Mouse (Mus musculus): ENCODE measurements around the gene 4933402N22Rik. TPM values are rescaled to one million over a fixed set of nuclear protein-coding genes. Genes with fewer than 3 reads are reported as not detected.
"Not testable (repeated sequence)": the region's sequence is repeated elsewhere in the genome, so short reads cannot be mapped to it uniquely, and the experiment has no call there.

4933402N22Rik gene
- not detected in 2 replicates for polyA plus RNA-seq (2015; fragmentation: Nextera tagmentation; extraction: Ambion mirVana)

GRCm38 (mm10) chr5:11917743-11918142 is at the start of gene 4933402N22Rik:
TSS of gene 4933402N22Rik (plus strand) at chr5:11918043.
- not testable (repeated sequence) for H3K4me3 ChIP-seq (ENCODE audit: low read depth, low read length); ATAC-seq; H3K4me1 ChIP-seq (ENCODE audit: insufficient read depth, low read depth, low read length); H3K27me3 ChIP-seq (replicated peaks; ENCODE audit: insufficient read depth, low read length); H3K9ac ChIP-seq (replicated peaks; ENCODE audit: low read depth); H3K9me3 ChIP-seq (ENCODE audit: low read length); H3K4me2 ChIP-seq (replicated peaks; ENCODE audit: low read depth, low read length); H3K27ac ChIP-seq (ENCODE audit: low read length); DNase-seq (ENCODE audit: low spot score); H3K36me3 ChIP-seq (ENCODE audit: insufficient read depth, low read length)
- WGBS: 60% methylated on average over 1 of the region's 2 CpGs

DNA sequence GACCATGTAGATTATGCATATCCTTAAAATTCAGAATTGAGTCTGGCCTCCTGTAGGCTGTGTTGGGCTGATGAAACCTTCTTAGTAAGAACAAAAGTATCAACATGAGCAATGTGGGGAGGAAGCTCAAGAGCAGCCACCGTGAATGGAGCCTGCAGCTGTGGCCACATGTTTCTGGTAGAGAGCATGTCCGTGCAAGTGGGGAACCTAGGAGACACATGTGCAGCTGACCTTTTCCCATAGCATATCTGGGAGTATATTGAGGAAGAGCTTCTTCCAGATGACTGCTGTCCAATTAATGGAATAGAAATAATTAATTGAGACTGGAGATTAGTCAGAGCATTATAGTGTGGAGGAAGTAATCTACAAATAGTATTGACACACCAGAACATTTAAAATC is 5.9 kb downstream of the 4933402N22Rik start:
- H3K4me1 ChIP-seq (ENCODE audit: insufficient read depth, low read depth, low read length); H3K9me3 ChIP-seq (ENCODE audit: low read length); DNase-seq (ENCODE audit: low spot score); H3K27me3 ChIP-seq (replicated peaks; ENCODE audit: insufficient read depth, low read length); H3K4me3 ChIP-seq (ENCODE audit: low read depth, low read length); H3K4me2 ChIP-seq (replicated peaks; ENCODE audit: low read depth, low read length); H3K27ac ChIP-seq (ENCODE audit: low read length); H3K36me3 ChIP-seq (ENCODE audit: insufficient read depth, low read length); ATAC-seq; H3K9ac ChIP-seq (replicated peaks; ENCODE audit: low read depth): not testable (repeated sequence)
- whole genome bisulfite sequencing: 64% methylated on average over 2 of the region's 2 CpGs

Other genes starting within 250 kb of the 4933402N22Rik start
- not detected in 2 replicates for gene Gm8922, start 236.1 kb upstream of the 4933402N22Rik start, polyA plus RNA-seq (2015; fragmentation: Nextera tagmentation; extraction: Ambion mirVana)
- not detected in 2 replicates for gene Gm8926, start 147.5 kb upstream of the 4933402N22Rik start, polyA plus RNA-seq (2015; fragmentation: Nextera tagmentation; extraction: Ambion mirVana)
- gene Gm6465, start 72.5 kb upstream of the 4933402N22Rik start, polyA plus RNA-seq (2015; fragmentation: Nextera tagmentation; extraction: Ambion mirVana): not detected in 2 replicates